Mouse (Mus musculus) midbrain, postnatal 0 days (tissue): ENCODE results near the gene Gm4924. TPM values are rescaled to one million over a fixed set of nuclear protein-coding genes. Genes with fewer than 3 reads are reported as not detected.

ENCODE experiments used
- ATAC-seq: fragments of 200-750 bp; cut with Nextera tagmentation; 2 replicates; pipeline ENCODE4 v1.8.0; 2017; ENCODE audit warnings: moderate number of reproducible peaks, mild to moderate bottlenecking, moderate TSS enrichment, moderate library complexity; ENCODE audit not compliant: low FRiP score
- DNase-seq: peaks from one replicate; pipeline ENCODE4 v3.0.0-alpha.2; 2015; ENCODE audit warnings: low spot score
- H3K27ac ChIP-seq: fragments of 300-500 bp; sonication (generic); 2 replicates; pipeline ENCODE4 v1.5.1; 2014; ENCODE audit warnings: low read depth, mild to moderate bottlenecking, low read length, mixed read lengths
- H3K27me3 ChIP-seq: fragments of 300-500 bp; sonication (generic); 2 replicates; pipeline ENCODE4 v1.6.1; 2014; ENCODE audit warnings: low read length, control low read depth, mixed read lengths; ENCODE audit not compliant: insufficient read depth
- H3K36me3 ChIP-seq: fragments of 300-500 bp; sonication (generic); 2 replicates; pipeline ENCODE4 v1.6.1; 2014; ENCODE audit warnings: low read length, control low read depth, mixed read lengths; ENCODE audit not compliant: insufficient read depth
- H3K4me1 ChIP-seq: fragments of 300-500 bp; sonication (generic); 2 replicates; pipeline ENCODE4 v1.6.1; 2014; ENCODE audit warnings: mild to moderate bottlenecking, control low read depth, antibody characterized with exemption, low read length, mixed read lengths; ENCODE audit not compliant: insufficient read depth
- H3K4me2 ChIP-seq: fragments of 300-500 bp; sonication (generic); 2 replicates; pipeline ENCODE4 v1.6.1; 2014; ENCODE audit warnings: low read depth, mild to moderate bottlenecking, low read length, mixed read lengths; ENCODE audit not compliant: poor library complexity, severe bottlenecking
- H3K4me3 ChIP-seq: fragments of 300-500 bp; sonication (generic); 2 replicates; pipeline ENCODE4 v1.5.1; 2014; ENCODE audit warnings: low read depth, mild to moderate bottlenecking, low read length, moderate library complexity
- H3K9ac ChIP-seq: fragments of 300-500 bp; sonication (generic); replicated peaks from 2 replicates; pipeline ENCODE4 v1.6.1; 2014; ENCODE audit warnings: mild to moderate bottlenecking, low read length, moderate library complexity, mixed read lengths; ENCODE audit not compliant: poor library complexity, severe bottlenecking
- H3K9me3 ChIP-seq: fragments of 300-500 bp; sonication (generic); 2 replicates; pipeline ENCODE4 v1.6.1; 2016; ENCODE audit warnings: low read length, control low read depth
- CTCF ChIP-seq: IDR thresholded peaks from 2 replicates; pipeline ENCODE4 v1.5.1; 2016; ENCODE audit warnings: antibody characterized with exemption, mild to moderate bottlenecking
- WGBS: fragments of 180-500 bp; shearing (Covaris S2); extraction: QIAGEN DNeasy Blood & Tissue Kit; methylation state at CpG from one replicate; pipeline ENCODE4 v1.1.7; 2014; 5-methylcytosine and 5-hydroxymethylcytosine counted together
- polyA plus RNA-seq: library from polyadenylated mRNA; unstranded; fragments of >200 nt; fragmentation: Nextera tagmentation; extraction: Ambion mirVana; gene quantifications from 2 replicates; pipeline ENCODE4 v1.2.1, GENCODE M21; 2015
- total RNA-seq: library from RNA; depleted of rRNA; stranded (reverse); fragments of >200 nt; gene quantifications from 2 replicates; pipeline ENCODE4 v1.2.3, GENCODE M21; 2014; rRNA removed

The Gm4924 gene
- 4.0 and 10.1 TPM in 2 replicates for total RNA-seq
- polyA plus RNA-seq: 12.4 and 14.1 TPM in 2 replicates

- H3K4me1 ChIP-seq: no peaks in the 10 kb centered on the region
- peak within 1 kb of the TSS; percentile 50 for H3K4me2 ChIP-seq
- ATAC-seq: peak; percentile 99
- no peaks in the 10 kb centered on the region for H3K36me3 ChIP-seq
- DNase-seq: peak; percentile 96
- H3K9ac ChIP-seq: peak within 1 kb of the TSS; percentile 84
- H3K27me3 ChIP-seq: no peaks in the 10 kb centered on the region
- H3K27ac ChIP-seq: peak within 1 kb of the TSS; percentile 98
- peak within 1 kb of the TSS; percentile 58 for H3K4me3 ChIP-seq
- H3K9me3 ChIP-seq: 0 out of 2 replicates have a peak, but pooled peaks cover 3% of the 10 kb centered on the region
- peak; percentile 23 for TF ChIP-seq CTCF
- 3% methylated on average over 34 of the region's 34 CpGs for WGBS
These were observed at the start of gene Gm4924 for GRCm38 (mm10) chr10:82354083-82355010. Gm4924 (plus strand) TSS chr10:82354255.

GRCm38 (mm10) chr10:82316482-82316881, 37.6 kb upstream of the Gm4924 start, which contains the start of gene 4932415D10Rik:
4932415D10Rik (minus strand) TSS chr10:82316582.
- 95% methylated on average over 1 of the region's 1 CpGs for WGBS
- no peak for ATAC-seq
- H3K4me2 ChIP-seq: no peak within 1 kb of the TSS

GRCm38 (mm10) chr10:82320134-82320533, 33.9 kb upstream of the Gm4924 start:
- WGBS: 70% methylated on average over 3 of the region's 3 CpGs

More at GRCm38 (mm10) chr10:82316482-82316881, 37.6 kb upstream of the Gm4924 start, which contains the start of gene 4932415D10Rik:
- TF ChIP-seq CTCF: no peak
- DNase-seq: no peak
- Histone ChIP-seq H3K4me3 (no peak within 1 kb of the TSS), H3K27ac (no peak within 1 kb of the TSS), H3K36me3 (no peaks in the 10 kb centered on the region), H3K27me3 (no peaks in the 10 kb centered on the region), H3K9me3 (no peaks in the 10 kb centered on the region), H3K4me1 (no peaks in the 10 kb centered on the region), H3K9ac (no peak within 1 kb of the TSS)

GRCm38 (mm10) chr10:82329826-82330225, 24.2 kb upstream of the Gm4924 start:
- Histone ChIP-seq H3K27me3 (no peaks in the 10 kb centered on the region), H3K4me2 (no peak overlapping the region), H3K9ac (no peak overlapping the region), H3K4me3 (no peak overlapping the region), H3K4me1 (no peaks in the 10 kb centered on the region), H3K9me3 (0 out of 2 replicates have a peak, but pooled peaks cover 4% of the 10 kb centered on the region), H3K36me3 (no peaks in the 10 kb centered on the region), H3K27ac (no peak overlapping the region)
- 80% methylated on average over 5 of the region's 5 CpGs for WGBS
- DNase-seq (no peak), ATAC-seq (no peak)
- no peak for TF ChIP-seq CTCF

More at GRCm38 (mm10) chr10:82320134-82320533, 33.9 kb upstream of the Gm4924 start:
- Histone ChIP-seq H3K4me2 (no peak overlapping the region), H3K36me3 (no peaks in the 10 kb centered on the region), H3K9ac (no peak overlapping the region), H3K9me3 (no peaks in the 10 kb centered on the region), H3K27me3 (no peaks in the 10 kb centered on the region), H3K4me3 (no peak overlapping the region), H3K4me1 (no peaks in the 10 kb centered on the region), H3K27ac (no peak overlapping the region)
- DNase-seq: peak; percentile 0
- ATAC-seq: no peak
- no peak for TF ChIP-seq CTCF

GRCm38 (mm10) chr10:82355401-82355800, 1.3 kb downstream of the Gm4924 start:
- peak; percentile 29; the same call in 1 of the 2 replicates for TF ChIP-seq CTCF
- no peak for ATAC-seq
- H3K4me3 ChIP-seq: no peak overlapping the region

GRCm38 (mm10) chr10:82361911-82362310, 7.9 kb downstream of the Gm4924 start:
- no peak overlapping the region for H3K4me2 ChIP-seq
- no peak overlapping the region for H3K9ac ChIP-seq
- no peak overlapping the region for H3K4me3 ChIP-seq
- TF ChIP-seq CTCF: no peak
- WGBS: 88% methylated on average over 9 of the region's 9 CpGs
- no peaks in the 10 kb centered on the region for H3K4me1 ChIP-seq
- DNase-seq (no peak), ATAC-seq (no peak)
- no peak overlapping the region for H3K27ac ChIP-seq
- peaks cover 12% of the 10 kb centered on the region for H3K36me3 ChIP-seq
- no peaks in the 10 kb centered on the region for H3K27me3 ChIP-seq
- peaks cover 37% of the 10 kb centered on the region for H3K9me3 ChIP-seq

More at GRCm38 (mm10) chr10:82355401-82355800, 1.3 kb downstream of the Gm4924 start:
- no peak for DNase-seq
- Histone ChIP-seq H3K4me1 (no peaks in the 10 kb centered on the region), H3K27ac (no peak overlapping the region), H3K36me3 (no peaks in the 10 kb centered on the region), H3K4me2 (no peak overlapping the region), H3K9ac (no peak overlapping the region), H3K9me3 (peaks cover 8% of the 10 kb centered on the region; the same call in 1 of the 2 replicates), H3K27me3 (no peaks in the 10 kb centered on the region)
- 95% methylated on average over 4 of the region's 4 CpGs for WGBS
